Mouse (Mus musculus): ENCODE results near the gene Ppp1r21. TPM values are rescaled to one million over a fixed set of nuclear protein-coding genes. Genes with fewer than 3 reads are reported as not detected.

Gene Ppp1r21
- polyA plus RNA-seq, 1 experiment from 2014 or later = 47.8 TPM

GRCm38 (mm10) chr17:88509999-88510398, 19.9 kb upstream of the Ppp1r21 start:
- H3K27ac ChIP-seq = no peak overlapping the region
- no peaks in the 10 kb centered on the region for H3K9me3 ChIP-seq (ENCODE audit: control insufficient read depth, low read length)
- ATAC-seq (ENCODE audit: low FRiP score) (no peak), DNase-seq (ENCODE audit: low spot score) (no peak)
- H3K27me3 ChIP-seq (ENCODE audit: control insufficient read depth, insufficient read depth, low read length) = no peaks in the 10 kb centered on the region
- H3K9ac ChIP-seq = no peak overlapping the region
- no peak overlapping the region for H3K4me2 ChIP-seq (replicated peaks)
- 77% methylated on average over 3 of the region's 3 CpGs for WGBS
- H3K36me3 ChIP-seq (replicated peaks; ENCODE audit: control insufficient read depth, insufficient read depth) = no peaks in the 10 kb centered on the region
- peaks cover 5% of the 10 kb centered on the region for H3K4me1 ChIP-seq (replicated peaks; ENCODE audit: control insufficient read depth, insufficient read depth, low read length)
- H3K4me3 ChIP-seq (replicated peaks; ENCODE audit: low read length) = no peak overlapping the region

GRCm38 (mm10) chr17:88511095-88511551, 18.8 kb upstream of the Ppp1r21 start:
- no peak overlapping the region for H3K9ac ChIP-seq
- no peaks in the 10 kb centered on the region for H3K27me3 ChIP-seq (ENCODE audit: control insufficient read depth, insufficient read depth, low read length)
- no peaks in the 10 kb centered on the region for H3K36me3 ChIP-seq (replicated peaks; ENCODE audit: control insufficient read depth, insufficient read depth)
- 0 out of 2 replicates have a peak overlapping the region, but pooled peaks have one; percentile 7 for H3K4me2 ChIP-seq (replicated peaks)
- H3K4me1 ChIP-seq (replicated peaks; ENCODE audit: control insufficient read depth, insufficient read depth, low read length) = no peaks in the 10 kb centered on the region
- ATAC-seq (ENCODE audit: low FRiP score) (peak; percentile 72; the same call in 1 of the 2 replicates), DNase-seq (ENCODE audit: low spot score) (peak; percentile 88)
- H3K9me3 ChIP-seq (ENCODE audit: control insufficient read depth, low read length) = no peaks in the 10 kb centered on the region
- WGBS = 9% methylated on average over 10 of the region's 10 CpGs
- no peak overlapping the region for H3K27ac ChIP-seq
- no peak overlapping the region for H3K4me3 ChIP-seq (replicated peaks; ENCODE audit: low read length)

- 84% methylated on average over 7 of the region's 7 CpGs for WGBS
- no peaks in the 10 kb centered on the region for H3K36me3 ChIP-seq (replicated peaks; ENCODE audit: control insufficient read depth, insufficient read depth)
Observed at GRCm38 (mm10) chr17:88516477-88516876, 13.4 kb upstream of the Ppp1r21 start.

GRCm38 (mm10) chr17:88527781-88528180, 2.1 kb upstream of the Ppp1r21 start:
- H3K27ac ChIP-seq = no peak overlapping the region
- no peak overlapping the region for H3K4me3 ChIP-seq (replicated peaks; ENCODE audit: low read length)
- no peaks in the 10 kb centered on the region for H3K9me3 ChIP-seq (ENCODE audit: control insufficient read depth, low read length)
- H3K27me3 ChIP-seq (ENCODE audit: control insufficient read depth, insufficient read depth, low read length) = no peaks in the 10 kb centered on the region
- no peak for ATAC-seq (ENCODE audit: low FRiP score)
- H3K9ac ChIP-seq = no peak overlapping the region
- H3K4me2 ChIP-seq (replicated peaks) = no peak overlapping the region
- WGBS = 40% methylated on average over 2 of the region's 2 CpGs
- H3K36me3 ChIP-seq (replicated peaks; ENCODE audit: control insufficient read depth, insufficient read depth) = no peaks in the 10 kb centered on the region
- peak; percentile 76 for DNase-seq (ENCODE audit: low spot score)
- peaks cover 8% of the 10 kb centered on the region for H3K4me1 ChIP-seq (replicated peaks; ENCODE audit: control insufficient read depth, insufficient read depth, low read length)

More at GRCm38 (mm10) chr17:88516477-88516876, 13.4 kb upstream of the Ppp1r21 start:
- ATAC-seq (ENCODE audit: low FRiP score) (no peak), DNase-seq (ENCODE audit: low spot score) (no peak)
- H3K9me3 ChIP-seq (ENCODE audit: control insufficient read depth, low read length) = no peaks in the 10 kb centered on the region
- no peak overlapping the region for H3K9ac ChIP-seq
- H3K4me1 ChIP-seq (replicated peaks; ENCODE audit: control insufficient read depth, insufficient read depth, low read length) = no peaks in the 10 kb centered on the region
- no peak overlapping the region for H3K4me2 ChIP-seq (replicated peaks)
- no peaks in the 10 kb centered on the region for H3K27me3 ChIP-seq (ENCODE audit: control insufficient read depth, insufficient read depth, low read length)
- no peak overlapping the region for H3K27ac ChIP-seq
- H3K4me3 ChIP-seq (replicated peaks; ENCODE audit: low read length) = no peak overlapping the region

- peak overlapping the region; percentile 59 for H3K4me2 ChIP-seq (replicated peaks)
- H3K9me3 ChIP-seq (ENCODE audit: control insufficient read depth, low read length) = no peaks in the 10 kb centered on the region
- H3K4me1 ChIP-seq (replicated peaks; ENCODE audit: control insufficient read depth, insufficient read depth, low read length) = peaks cover 8% of the 10 kb centered on the region
- 0% methylated on average over 13 of the region's 14 CpGs for WGBS
- peak overlapping the region; percentile 84 for H3K27ac ChIP-seq
- peaks cover 5% of the 10 kb centered on the region for H3K36me3 ChIP-seq (replicated peaks; ENCODE audit: control insufficient read depth, insufficient read depth)
- H3K27me3 ChIP-seq (ENCODE audit: control insufficient read depth, insufficient read depth, low read length) = no peaks in the 10 kb centered on the region
- H3K9ac ChIP-seq = peak overlapping the region; percentile 68
- peak overlapping the region; percentile 66 for H3K4me3 ChIP-seq (replicated peaks; ENCODE audit: low read length)
- peak; percentile 85 for ATAC-seq (ENCODE audit: low FRiP score)
- DNase-seq (ENCODE audit: low spot score) = peak; percentile 39
Observed at GRCm38 (mm10) chr17:88530236-88530619, 310 bp downstream of the Ppp1r21 start.

- H3K9me3 ChIP-seq (ENCODE audit: control insufficient read depth, low read length) = no peaks in the 10 kb centered on the region
- no peak for DNase-seq (ENCODE audit: low spot score)
Observed at GRCm38 (mm10) chr17:88530667-88531066, 749 bp downstream of the Ppp1r21 start.

GRCm38 (mm10) chr17:88531176-88531575, 1.3 kb downstream of the Ppp1r21 start:
- Histone ChIP-seq H3K27ac (peak overlapping the region; percentile 84; the same call in 1 of the 2 replicates), H3K4me1 (replicated peaks; ENCODE audit: control insufficient read depth, insufficient read depth, low read length) (peaks cover 8% of the 10 kb centered on the region), H3K9me3 (ENCODE audit: control insufficient read depth, low read length) (no peaks in the 10 kb centered on the region), H3K4me3 (replicated peaks; ENCODE audit: low read length) (peak overlapping the region; percentile 66), H3K27me3 (ENCODE audit: control insufficient read depth, insufficient read depth, low read length) (no peaks in the 10 kb centered on the region), H3K9ac (peak overlapping the region; percentile 68), H3K36me3 (replicated peaks; ENCODE audit: control insufficient read depth, insufficient read depth) (peaks cover 6% of the 10 kb centered on the region), H3K4me2 (replicated peaks) (peak overlapping the region; percentile 59)
- no peak for DNase-seq (ENCODE audit: low spot score)
- no peak for ATAC-seq (ENCODE audit: low FRiP score)
- 51% methylated on average over 6 of the region's 6 CpGs for WGBS

More at GRCm38 (mm10) chr17:88530667-88531066, 749 bp downstream of the Ppp1r21 start:
- Histone ChIP-seq H3K4me3 (replicated peaks; ENCODE audit: low read length) (peak overlapping the region; percentile 66), H3K27ac (peak overlapping the region; percentile 84), H3K4me2 (replicated peaks) (peak overlapping the region; percentile 59), H3K27me3 (ENCODE audit: control insufficient read depth, insufficient read depth, low read length) (no peaks in the 10 kb centered on the region), H3K36me3 (replicated peaks; ENCODE audit: control insufficient read depth, insufficient read depth) (peaks cover 6% of the 10 kb centered on the region), H3K9ac (peak overlapping the region; percentile 68), H3K4me1 (replicated peaks; ENCODE audit: control insufficient read depth, insufficient read depth, low read length) (peaks cover 8% of the 10 kb centered on the region)
- ATAC-seq (ENCODE audit: low FRiP score) = no peak
- WGBS = 5% methylated on average over 11 of the region's 11 CpGs

- no peak overlapping the region for H3K4me3 ChIP-seq (replicated peaks; ENCODE audit: low read length)
- WGBS = 91% methylated on average over 8 of the region's 8 CpGs
- no peaks in the 10 kb centered on the region for H3K27me3 ChIP-seq (ENCODE audit: control insufficient read depth, insufficient read depth, low read length)
- no peak overlapping the region for H3K9ac ChIP-seq
- H3K36me3 ChIP-seq (replicated peaks; ENCODE audit: control insufficient read depth, insufficient read depth) = peaks cover 6% of the 10 kb centered on the region
- no peak overlapping the region for H3K27ac ChIP-seq
- DNase-seq (ENCODE audit: low spot score) (no peak), ATAC-seq (ENCODE audit: low FRiP score) (no peak)
- no peak overlapping the region for H3K4me2 ChIP-seq (replicated peaks)
- 0 out of 2 replicates have a peak, but pooled peaks cover 3% of the 10 kb centered on the region for H3K4me1 ChIP-seq (replicated peaks; ENCODE audit: control insufficient read depth, insufficient read depth, low read length)
- H3K9me3 ChIP-seq (ENCODE audit: control insufficient read depth, low read length) = no peaks in the 10 kb centered on the region
Observed at GRCm38 (mm10) chr17:88537842-88538430, 8.0 kb downstream of the Ppp1r21 start.

GRCm38 (mm10) chr17:88542771-88543416, 13.0 kb downstream of the Ppp1r21 start:
- no peak for DNase-seq (ENCODE audit: low spot score)

More at GRCm38 (mm10) chr17:88542771-88543416, 13.0 kb downstream of the Ppp1r21 start:
- Histone ChIP-seq H3K27ac (no peak overlapping the region), H3K9ac (no peak overlapping the region), H3K4me3 (replicated peaks; ENCODE audit: low read length) (no peak overlapping the region), H3K4me2 (replicated peaks) (no peak overlapping the region), H3K36me3 (replicated peaks; ENCODE audit: control insufficient read depth, insufficient read depth) (peaks cover 36% of the 10 kb centered on the region), H3K9me3 (ENCODE audit: control insufficient read depth, low read length) (no peaks in the 10 kb centered on the region), H3K27me3 (ENCODE audit: control insufficient read depth, insufficient read depth, low read length) (no peaks in the 10 kb centered on the region), H3K4me1 (replicated peaks; ENCODE audit: control insufficient read depth, insufficient read depth, low read length) (0 out of 2 replicates have a peak, but pooled peaks cover 3% of the 10 kb centered on the region)
- 32% methylated on average over 15 of the region's 15 CpGs for WGBS
- ATAC-seq (ENCODE audit: low FRiP score) = no peak

Data from hindbrain, embryonic 14.5 days (tissue).